In genomic region chr10:60350805-60351167, GRCm38 (mm10) we compare ENCODE assay signal across 8 mouse cellular contexts. TPM values are rescaled to one million over a fixed set of nuclear protein-coding genes. Genes with fewer than 3 reads are reported as not detected.
A peak's percentile ranks its signal among the peaks of the same experiment; 100 is the strongest.
DNase-seq lines count a peak whose midpoint lies in the region; ATAC-seq and TF ChIP-seq lines count a peak whose summit lies in the region.

No protein-coding gene starts in this region.

- no peak overlapping the region; the same call in 1 of the 2 replicates for H3K27ac ChIP-seq in layer of hippocampus, adult 2 months
- H3K27ac ChIP-seq in intestine, embryonic 15.5 days: peak overlapping the region; percentile 93
- H3K27ac ChIP-seq in neural tube, embryonic 11.5 days (ENCODE audit: low read depth, low read length): no peak overlapping the region

- peak; percentile 64 for ATAC-seq in intestine, embryonic 15.5 days
- no peak for ATAC-seq in neural tube, embryonic 11.5 days (ENCODE audit: insufficient read depth, low FRiP score, low TSS enrichment)

- H3K27me3 ChIP-seq in intestine, embryonic 15.5 days (replicated peaks): no peaks in the 10 kb centered on the region
- no peaks in the 10 kb centered on the region for H3K27me3 ChIP-seq in neural tube, embryonic 11.5 days (ENCODE audit: control insufficient read depth, insufficient read depth, low read length)

- H3K4me2 ChIP-seq in intestine, embryonic 15.5 days (replicated peaks): peak overlapping the region; percentile 45
- no peak overlapping the region for H3K4me2 ChIP-seq in neural tube, embryonic 11.5 days (ENCODE audit: low read depth)

- H3K4me1 ChIP-seq in intestine, embryonic 15.5 days (replicated peaks): peaks cover 64% of the 10 kb centered on the region
- peaks cover 24% of the 10 kb centered on the region for H3K4me1 ChIP-seq in neural tube, embryonic 11.5 days (ENCODE audit: control insufficient read depth, insufficient read depth, low read length)

- H3K9ac ChIP-seq in intestine, embryonic 15.5 days: no peak overlapping the region
- no peak overlapping the region for H3K9ac ChIP-seq in neural tube, embryonic 11.5 days (ENCODE audit: low read length)

- 18% methylated on average over 3 of the region's 3 CpGs for WGBS in intestine, embryonic 15.5 days
- 47% methylated on average over 3 of the region's 3 CpGs for WGBS in neural tube, embryonic 11.5 days

- peak overlapping the region; percentile 43 for H3K4me3 ChIP-seq in layer of hippocampus, adult 2 months
- no peak overlapping the region for H3K4me3 ChIP-seq in intestine, embryonic 15.5 days (replicated peaks)
- H3K4me3 ChIP-seq in neural tube, embryonic 11.5 days (ENCODE audit: low read depth, low read length): no peak overlapping the region

- DNase-seq in layer of hippocampus, adult 2 months (ENCODE audit: low spot score in 2 of 2): peak in 1 of 2 experiments; percentile 44
- no peak for DNase-seq in layer of hippocampus, adult 9-11 months
- DNase-seq in cerebellum, postnatal 36 days: peak; percentile 38 to 48
- peak; percentile 94 for DNase-seq in gastrocnemius, postnatal 10 days
- peak; percentile 88 for DNase-seq in liver
- DNase-seq in neural tube, embryonic 11.5 days (ENCODE audit: low spot score): peak; percentile 80
- DNase-seq in telencephalon, adult 2 months (ENCODE audit: low read depth, low spot score): peak; percentile 32

- TF ChIP-seq CTCF in layer of hippocampus, adult 2 months (conservative IDR thresholded peaks at IDR 0.05): no peak

- no peaks in the 10 kb centered on the region for H3K9me3 ChIP-seq in intestine, embryonic 15.5 days
- no peaks in the 10 kb centered on the region for H3K9me3 ChIP-seq in neural tube, embryonic 11.5 days (ENCODE audit: control insufficient read depth, low read length)

- no peaks in the 10 kb centered on the region for H3K36me3 ChIP-seq in intestine, embryonic 15.5 days
- H3K36me3 ChIP-seq in neural tube, embryonic 11.5 days (ENCODE audit: control insufficient read depth, insufficient read depth, low read length): no peaks in the 10 kb centered on the region

RNA-seq across cellular contexts. Expression of gene Vsir, which starts 4.1 kb away (rescaled TPM):
- total RNA-seq in layer of hippocampus, adult 2 months (2021): 10 to 100 TPM; 17.6 to 23.2 TPM
- 10 to 100 TPM; 16.2 to 18.4 TPM for total RNA-seq in gastrocnemius, postnatal 10 days (2021)
- 7.2 and 9.0 TPM in 2 replicates for polyA plus RNA-seq in intestine, embryonic 15.5 days (2015; fragmentation: Nextera tagmentation; extraction: Ambion mirVana)
- polyA plus RNA-seq in neural tube, embryonic 11.5 days (2014; fragmentation: Nextera tagmentation; extraction: Ambion mirVana): 1.6 and 3.7 TPM in 2 replicates

RNA-seq across cellular contexts. Expression of gene Gm17455, which starts 48.7 kb away (rescaled TPM):
- total RNA-seq in layer of hippocampus, adult 2 months (2021): not detected
- not detected for total RNA-seq in gastrocnemius, postnatal 10 days (2021)
- polyA plus RNA-seq in intestine, embryonic 15.5 days (2015; fragmentation: Nextera tagmentation; extraction: Ambion mirVana): 0.28 TPM in 1 of 2 replicates, not detected in the other
- polyA plus RNA-seq in neural tube, embryonic 11.5 days (2014; fragmentation: Nextera tagmentation; extraction: Ambion mirVana): 2.9 and 6.2 TPM in 2 replicates
